Mouse (Mus musculus): ENCODE measurements at regions not wholly inside any gene's neighbourhood (a gene's known extent, or its start where the extent isn't known, plus 50 kb on each side); places are given as distances from the start of the nearest gene placed in this dataset.

- TF ChIP-seq CTCF (IDR thresholded peaks at IDR 0.05; ENCODE audit: low read depth, low read length) (no peak), POLR2AphosphoS5 (IDR thresholded peaks at IDR 0.05; ENCODE audit: insufficient replicate concordance, low read depth, low read length) (no peak)
Measured at GRCm38 (mm10) chr1:121153476-121153875, 178.9 kb downstream of the Insig2 start.

Measured in G1E (cell line).